Mouse (Mus musculus): ENCODE measurements around the gene Olfr99. TPM values are rescaled to one million over a fixed set of nuclear protein-coding genes. Genes with fewer than 3 reads are reported as not detected.

Gene Olfr99
- polyA plus RNA-seq (2016; fragmentation: Nextera tagmentation; extraction: Ambion mirVana), result not detected in 2 replicates

GRCm38 (mm10) chr17:37283360-37283759 is at the start of gene Olfr99:
Gene Olfr99 (minus strand): TSS chr17:37283460.
- Histone ChIP-seq H3K4me3 (no peak within 1 kb of the TSS), H3K4me1 (no peaks in the 10 kb centered on the region), H3K27ac (replicated peaks) (no peak within 1 kb of the TSS), H3K36me3 (no peaks in the 10 kb centered on the region), H3K9me3 (replicated peaks) (no peaks in the 10 kb centered on the region), H3K27me3 (ENCODE audit: low read depth, poor library complexity, severe bottlenecking) (no peaks in the 10 kb centered on the region)
- WGBS, result 76% methylated on average over 1 of the region's 1 CpGs
- DNase-seq (ENCODE audit: low spot score), result no peak

DNA sequence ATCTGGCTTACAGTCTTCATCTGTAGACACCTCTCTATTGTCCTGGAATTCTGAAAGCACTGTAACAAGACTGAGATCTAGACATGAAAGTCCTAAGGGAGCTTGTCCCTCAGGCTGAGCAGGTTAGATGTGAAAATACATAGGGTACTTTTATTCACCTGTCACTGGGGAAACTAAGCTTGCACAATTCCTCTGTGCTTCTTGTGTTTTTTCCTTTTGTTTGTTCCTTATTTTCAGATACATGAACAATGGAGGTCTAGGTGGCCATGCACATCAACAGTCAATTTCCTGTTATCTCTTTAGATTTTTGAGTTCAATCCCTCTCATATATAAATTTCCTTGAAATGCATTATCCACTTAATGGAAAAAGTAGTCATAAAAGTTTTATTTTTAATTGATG is 33.7 kb upstream of the Olfr99 start, which contains the start of gene Olfr102:
Gene Olfr102, minus strand, starts transcription at position 101 of the 400 bp plus-strand sequence.
- Histone ChIP-seq H3K27me3 (ENCODE audit: low read depth, poor library complexity, severe bottlenecking) (no peaks in the 10 kb centered on the region), H3K4me3 (no peak within 1 kb of the TSS), H3K27ac (replicated peaks) (no peak within 1 kb of the TSS), H3K36me3 (no peaks in the 10 kb centered on the region), H3K4me1 (no peaks in the 10 kb centered on the region), H3K9me3 (replicated peaks) (peaks cover 5% of the 10 kb centered on the region; the same call in 1 of the 2 replicates)
- DNase-seq (ENCODE audit: low spot score), result no peak

- no peaks in the 10 kb centered on the region for H3K4me1 ChIP-seq
- H3K4me3 ChIP-seq, result no peak overlapping the region
- no peaks in the 10 kb centered on the region for H3K27me3 ChIP-seq (ENCODE audit: low read depth, poor library complexity, severe bottlenecking)
- H3K9me3 ChIP-seq (replicated peaks), result no peaks in the 10 kb centered on the region
- no peak overlapping the region for H3K27ac ChIP-seq (replicated peaks)
- no peak for DNase-seq (ENCODE audit: low spot score)
- no peaks in the 10 kb centered on the region for H3K36me3 ChIP-seq
- 61% methylated on average over 2 of the region's 2 CpGs for WGBS
Observed at GRCm38 (mm10) chr17:37310146-37310699, 27.0 kb upstream of the Olfr99 start.

- Histone ChIP-seq H3K27me3 (ENCODE audit: low read depth, poor library complexity, severe bottlenecking) (no peaks in the 10 kb centered on the region), H3K9me3 (replicated peaks) (no peaks in the 10 kb centered on the region), H3K4me3 (no peak overlapping the region), H3K4me1 (no peaks in the 10 kb centered on the region), H3K27ac (replicated peaks) (no peak overlapping the region), H3K36me3 (no peaks in the 10 kb centered on the region)
- 46% methylated on average over 4 of the region's 4 CpGs for WGBS
- no peak for DNase-seq (ENCODE audit: low spot score)
Observed at GRCm38 (mm10) chr17:37308483-37308882, 25.2 kb upstream of the Olfr99 start.

DNA sequence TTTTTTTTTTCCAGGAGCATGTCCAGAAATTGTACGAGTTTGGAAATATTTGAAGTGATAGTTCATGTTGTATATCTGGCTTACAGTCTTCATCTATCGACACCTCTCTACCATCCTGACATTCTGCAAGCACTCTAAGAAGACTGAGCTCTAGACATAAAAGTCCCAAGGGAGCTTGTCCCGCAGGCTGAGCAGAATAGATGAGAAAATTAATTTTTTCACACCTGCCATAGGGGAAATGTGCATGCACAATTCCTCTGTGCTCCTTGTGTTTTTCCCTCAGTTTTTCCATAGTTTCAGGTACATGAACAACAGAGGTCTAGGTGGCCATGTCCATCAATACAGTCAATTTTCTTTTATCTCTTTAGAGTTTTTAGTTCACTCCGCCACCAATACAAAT is 21.0 kb upstream of the Olfr99 start, which contains the start of gene Olfr101:
Gene Olfr101, minus strand, starts transcription at position 101 of the 400 bp plus-strand sequence.
- H3K4me3 ChIP-seq, result no peak within 1 kb of the TSS
- H3K27me3 ChIP-seq (ENCODE audit: low read depth, poor library complexity, severe bottlenecking), result no peaks in the 10 kb centered on the region
- no peak for DNase-seq (ENCODE audit: low spot score)
- no peak within 1 kb of the TSS for H3K27ac ChIP-seq (replicated peaks)
- WGBS, result 84% methylated on average over 4 of the region's 4 CpGs
- H3K4me1 ChIP-seq, result no peaks in the 10 kb centered on the region
- no peaks in the 10 kb centered on the region for H3K36me3 ChIP-seq
- no peaks in the 10 kb centered on the region for H3K9me3 ChIP-seq (replicated peaks)

- no peak for DNase-seq (ENCODE audit: low spot score)
- H3K4me3 ChIP-seq, result no peak overlapping the region
- 84% methylated on average over 1 of the region's 1 CpGs for WGBS
Observed at GRCm38 (mm10) chr17:37280331-37280730, 2.9 kb downstream of the Olfr99 start.

GRCm38 (mm10) chr17:37276573-37276972 is 6.7 kb downstream of the Olfr99 start:
- Histone ChIP-seq H3K4me1 (no peaks in the 10 kb centered on the region), H3K36me3 (no peaks in the 10 kb centered on the region)

More at GRCm38 (mm10) chr17:37280331-37280730, 2.9 kb downstream of the Olfr99 start:
- no peaks in the 10 kb centered on the region for H3K9me3 ChIP-seq (replicated peaks)
- no peaks in the 10 kb centered on the region for H3K36me3 ChIP-seq
- H3K4me1 ChIP-seq, result no peaks in the 10 kb centered on the region
- H3K27me3 ChIP-seq (ENCODE audit: low read depth, poor library complexity, severe bottlenecking), result no peaks in the 10 kb centered on the region
- no peak overlapping the region for H3K27ac ChIP-seq (replicated peaks)

DNA sequence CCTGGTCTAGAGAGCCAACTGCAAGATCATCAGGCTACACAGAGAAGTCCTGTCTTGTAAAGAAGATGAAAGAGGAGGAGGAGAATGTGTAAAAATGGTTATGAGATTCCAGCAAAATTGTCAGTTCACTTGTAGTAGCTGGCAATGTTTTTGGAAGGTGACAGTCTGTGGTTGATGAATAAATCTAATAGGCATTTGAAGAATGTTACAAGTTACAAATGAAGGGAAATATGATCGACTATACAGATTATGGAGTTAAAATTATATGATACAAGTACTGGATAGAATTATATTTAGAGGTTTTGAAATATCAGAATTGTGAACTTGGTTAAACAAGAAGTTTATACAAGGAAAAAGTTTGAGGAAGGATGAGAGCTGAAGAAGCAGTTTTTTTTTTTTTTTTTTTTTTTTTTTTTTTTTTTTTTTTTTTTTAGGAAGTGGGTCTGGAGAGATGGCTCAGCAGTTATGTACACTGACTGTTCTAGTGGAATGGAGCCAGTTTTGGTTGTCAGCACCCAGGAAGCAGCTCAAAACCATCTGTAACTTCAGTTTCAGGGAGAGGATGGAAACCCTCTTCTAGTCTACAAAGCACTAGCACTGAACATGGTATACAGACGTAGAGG is 7.5 kb downstream of the Olfr99 start:
- H3K27me3 ChIP-seq (ENCODE audit: low read depth, poor library complexity, severe bottlenecking), result no peaks in the 10 kb centered on the region; the same call in 1 of the 2 replicates
- H3K36me3 ChIP-seq, result no peaks in the 10 kb centered on the region
- no peak for DNase-seq (ENCODE audit: low spot score)
- H3K4me3 ChIP-seq, result no peak overlapping the region
- H3K4me1 ChIP-seq, result peaks cover under 1% of the 10 kb centered on the region; the same call in 1 of the 2 replicates
- no peak overlapping the region for H3K27ac ChIP-seq (replicated peaks)
- no peaks in the 10 kb centered on the region for H3K9me3 ChIP-seq (replicated peaks)
- 87% methylated on average over 2 of the region's 2 CpGs for WGBS

More at GRCm38 (mm10) chr17:37276573-37276972, 6.7 kb downstream of the Olfr99 start:
- Histone ChIP-seq H3K4me3 (no peak overlapping the region), H3K27ac (replicated peaks) (no peak overlapping the region), H3K27me3 (ENCODE audit: low read depth, poor library complexity, severe bottlenecking) (no peaks in the 10 kb centered on the region), H3K9me3 (replicated peaks) (no peaks in the 10 kb centered on the region)
- no peak for DNase-seq (ENCODE audit: low spot score)

GRCm38 (mm10) chr17:37270702-37271092 is 12.6 kb downstream of the Olfr99 start:
- peak; percentile 14 for DNase-seq (ENCODE audit: low spot score)
- H3K27ac ChIP-seq (replicated peaks), result no peak overlapping the region
- WGBS, result 63% methylated on average over 8 of the region's 8 CpGs
- H3K4me1 ChIP-seq, result peaks cover 6% of the 10 kb centered on the region
- no peaks in the 10 kb centered on the region for H3K9me3 ChIP-seq (replicated peaks)
- peak overlapping the region; percentile 61 for H3K4me3 ChIP-seq
- H3K36me3 ChIP-seq, result no peaks in the 10 kb centered on the region
- no peaks in the 10 kb centered on the region; the same call in 1 of the 2 replicates for H3K27me3 ChIP-seq (ENCODE audit: low read depth, poor library complexity, severe bottlenecking)

GRCm38 (mm10) chr17:37270058-37270701 is 13.1 kb downstream of the Olfr99 start, which contains the start of gene H2-M3:
Gene H2-M3 (plus strand): TSS chr17:37270220.
- Histone ChIP-seq H3K4me1 (peaks cover 6% of the 10 kb centered on the region), H3K27ac (replicated peaks) (no peak within 1 kb of the TSS), H3K4me3 (peak within 1 kb of the TSS; percentile 61), H3K36me3 (no peaks in the 10 kb centered on the region), H3K27me3 (ENCODE audit: low read depth, poor library complexity, severe bottlenecking) (no peaks in the 10 kb centered on the region; the same call in 1 of the 2 replicates), H3K9me3 (replicated peaks) (no peaks in the 10 kb centered on the region)
- 5% methylated on average over 26 of the region's 26 CpGs for WGBS
- DNase-seq (ENCODE audit: low spot score), result peak; percentile 81

DNA sequence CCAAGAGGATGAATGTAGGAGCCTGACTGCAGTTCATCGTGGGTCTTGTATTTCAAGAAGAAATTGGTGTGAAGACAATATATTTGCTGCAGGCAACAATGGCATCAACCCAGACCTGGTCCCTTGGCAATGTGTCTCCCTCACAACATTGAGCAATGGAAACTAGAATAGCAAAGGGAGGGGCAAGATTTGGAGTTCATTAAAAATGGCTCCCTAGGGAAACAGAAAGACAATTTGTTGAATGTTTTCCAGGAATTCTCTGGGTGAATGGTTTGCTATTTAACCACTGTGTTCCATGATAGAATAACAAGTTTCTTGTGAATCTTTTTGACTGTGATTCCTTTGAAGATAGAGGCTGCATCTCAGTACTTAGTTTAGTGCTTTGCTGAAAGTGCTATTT is 19.6 kb downstream of the Olfr99 start, which contains the start of gene Olfr98:
Gene Olfr98, minus strand, starts transcription at position 124 of the 400 bp plus-strand sequence.
- Histone ChIP-seq H3K9me3 (replicated peaks) (no peaks in the 10 kb centered on the region), H3K4me3 (no peak within 1 kb of the TSS), H3K27ac (replicated peaks) (no peak within 1 kb of the TSS), H3K27me3 (ENCODE audit: low read depth, poor library complexity, severe bottlenecking) (no peaks in the 10 kb centered on the region), H3K4me1 (no peaks in the 10 kb centered on the region), H3K36me3 (no peaks in the 10 kb centered on the region)
- WGBS, result 77% methylated on average over 1 of the region's 1 CpGs
- DNase-seq (ENCODE audit: low spot score), result no peak

GRCm38 (mm10) chr17:37250544-37250943 is 32.7 kb downstream of the Olfr99 start:
- Histone ChIP-seq H3K4me1 (no peaks in the 10 kb centered on the region), H3K9me3 (replicated peaks) (no peaks in the 10 kb centered on the region), H3K36me3 (no peaks in the 10 kb centered on the region), H3K27ac (replicated peaks) (no peak overlapping the region), H3K4me3 (no peak overlapping the region), H3K27me3 (ENCODE audit: low read depth, poor library complexity, severe bottlenecking) (no peaks in the 10 kb centered on the region)
- no peak for DNase-seq (ENCODE audit: low spot score)
- WGBS, result 10% methylated on average over 1 of the region's 1 CpGs

- no peak overlapping the region for H3K4me3 ChIP-seq
- H3K4me1 ChIP-seq, result no peaks in the 10 kb centered on the region
- no peaks in the 10 kb centered on the region for H3K36me3 ChIP-seq
- H3K27me3 ChIP-seq (ENCODE audit: low read depth, poor library complexity, severe bottlenecking), result no peaks in the 10 kb centered on the region
- no peak for DNase-seq (ENCODE audit: low spot score)
- no peak overlapping the region for H3K27ac ChIP-seq (replicated peaks)
- no peaks in the 10 kb centered on the region for H3K9me3 ChIP-seq (replicated peaks)
Observed at GRCm38 (mm10) chr17:37249460-37249859, 33.8 kb downstream of the Olfr99 start.

Data from midbrain, embryonic 10.5 days (tissue).